Mouse (Mus musculus) lung, postnatal 0 days (tissue): ENCODE measurements around the gene Ddx41. TPM values are rescaled to one million over a fixed set of nuclear protein-coding genes. Genes with fewer than 3 reads are reported as not detected.
"Not testable (repeated sequence)": the region's sequence is repeated elsewhere in the genome, so short reads cannot be mapped to it uniquely, and the experiment has no call there.

Source experiments
- ATAC-seq: fragments of 200-750 bp; cut with Nextera tagmentation; 2 replicates; pipeline ENCODE4 v1.8.0; 2017; ENCODE audit warnings: moderate library complexity
- DNase-seq: peaks from one replicate; pipeline ENCODE4 v3.0.0-alpha.2; 2016; ENCODE audit warnings: low spot score
- H3K27ac ChIP-seq: fragments of 300-500 bp; sonication (generic); 2 replicates; pipeline ENCODE4 v1.5.1; 2014; ENCODE audit warnings: antibody characterized with exemption, mild to moderate bottlenecking, low read length, mixed read lengths
- H3K27me3 ChIP-seq: fragments of 300-500 bp; sonication (generic); replicated peaks from 2 replicates; pipeline ENCODE4 v1.6.1; 2014; ENCODE audit warnings: low read length, mixed read lengths; ENCODE audit not compliant: insufficient read depth
- H3K36me3 ChIP-seq: fragments of 300-500 bp; sonication (generic); 2 replicates; pipeline ENCODE4 v1.6.1; 2014; ENCODE audit warnings: low read length, mixed read lengths; ENCODE audit not compliant: insufficient read depth
- H3K4me1 ChIP-seq: fragments of 300-500 bp; sonication (generic); 2 replicates; pipeline ENCODE4 v1.6.1; 2014; ENCODE audit warnings: antibody characterized with exemption, low read depth, low read length, mixed read lengths; ENCODE audit not compliant: insufficient read depth
- H3K4me2 ChIP-seq: fragments of 300-500 bp; sonication (generic); replicated peaks from 2 replicates; pipeline ENCODE4 v1.6.1; 2014; ENCODE audit warnings: low read depth, mild to moderate bottlenecking, low read length, moderate library complexity, mixed read lengths
- H3K4me3 ChIP-seq: fragments of 300-500 bp; sonication (generic); 2 replicates; pipeline ENCODE4 v1.5.1; 2014; ENCODE audit warnings: low read depth, low read length
- H3K9ac ChIP-seq: fragments of 300-500 bp; sonication (generic); replicated peaks from 2 replicates; pipeline ENCODE4 v1.6.1; 2014; ENCODE audit warnings: low read depth, mild to moderate bottlenecking
- H3K9me3 ChIP-seq: fragments of 300-500 bp; sonication (generic); 2 replicates; pipeline ENCODE4 v1.6.1; 2016; ENCODE audit warnings: low read length, mixed read lengths
- CTCF ChIP-seq: IDR thresholded peaks from 2 replicates; pipeline ENCODE4 v1.5.1; 2016; ENCODE audit warnings: antibody characterized with exemption, mild to moderate bottlenecking
- EP300 ChIP-seq: IDR thresholded peaks from 2 replicates; pipeline ENCODE4 v1.6.1; 2016; ENCODE audit warnings: antibody characterized with exemption, mild to moderate bottlenecking, control low read depth
- WGBS: fragments of 180-500 bp; shearing (Covaris S2); extraction: QIAGEN DNeasy Blood & Tissue Kit; methylation state at CpG from one replicate; pipeline ENCODE4 v1.1.7; 2014; 5-methylcytosine and 5-hydroxymethylcytosine counted together
- polyA plus RNA-seq: library from polyadenylated mRNA; unstranded; fragments of >200 nt; fragmentation: Nextera tagmentation; extraction: Ambion mirVana; gene quantifications from 2 replicates; pipeline ENCODE4 v1.2.1, GENCODE M21; 2015

Gene Ddx41
- polyA plus RNA-seq: 35.3 and 36.8 TPM in 2 replicates

DNA sequence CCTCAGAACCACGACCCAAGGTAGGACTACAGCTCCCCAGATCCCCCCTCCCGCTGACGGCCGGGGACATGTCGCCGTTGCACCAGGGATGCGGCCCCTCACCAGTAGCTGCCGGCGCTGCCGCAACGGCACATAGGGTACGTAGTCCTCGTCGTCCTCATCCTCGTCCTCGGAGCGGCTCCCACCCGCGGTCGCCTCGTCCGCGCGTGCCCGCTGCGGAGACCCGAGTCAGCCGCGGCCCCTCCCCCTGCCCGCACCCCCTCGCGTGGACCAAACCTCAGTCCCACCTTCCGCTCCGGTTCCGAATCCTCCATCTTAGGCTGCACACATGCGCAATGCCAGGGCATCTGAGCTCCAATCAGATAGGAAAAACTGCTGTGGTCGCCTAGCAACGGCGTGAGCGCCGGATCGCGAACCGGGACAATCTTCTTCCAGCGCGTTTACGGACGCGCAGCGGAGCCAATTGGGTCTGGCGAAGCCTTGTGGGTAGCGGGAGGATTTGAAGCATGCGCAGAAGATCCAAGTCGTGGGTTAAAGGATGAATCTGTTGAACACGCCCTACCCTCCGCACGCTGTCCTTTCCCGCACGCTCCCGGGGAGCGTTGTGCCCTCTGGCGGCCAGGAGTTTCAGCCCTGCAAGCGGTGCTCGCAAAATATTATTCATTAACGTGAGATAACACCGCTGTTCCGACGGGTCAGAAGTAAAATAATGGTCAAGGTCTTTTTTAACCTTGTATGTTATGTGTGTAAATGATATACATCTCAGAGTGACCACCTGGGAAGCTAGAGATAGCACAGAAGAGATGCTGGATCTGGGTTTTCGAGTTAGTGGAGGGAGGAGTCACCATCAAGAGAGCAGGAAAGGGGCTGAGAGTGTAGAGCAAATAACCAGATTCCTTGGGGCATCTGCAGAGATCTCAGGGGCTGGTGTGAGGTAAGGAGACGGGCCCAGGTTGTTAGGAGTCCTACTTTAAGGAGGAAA, at the start of gene Ddx41:
Gene Ddx41 (minus strand): TSS at position 465 of the 982 bp plus-strand sequence.
- peak; percentile 99 for DNase-seq
- peak; percentile 94 for TF ChIP-seq CTCF
- TF ChIP-seq EP300: no peak
- 1% methylated on average over 69 of the region's 70 CpGs for WGBS
- Histone ChIP-seq H3K9me3 (no peaks in the 10 kb centered on the region), H3K36me3 (0 out of 2 replicates have a peak, but pooled peaks cover 22% of the 10 kb centered on the region), H3K4me1 (peaks cover 3% of the 10 kb centered on the region; the same call in 1 of the 2 replicates), H3K27me3 (no peaks in the 10 kb centered on the region), H3K9ac (peak within 1 kb of the TSS; percentile 68), H3K27ac (no peak within 1 kb of the TSS), H3K4me2 (peak within 1 kb of the TSS; percentile 85), H3K4me3 (peak within 1 kb of the TSS; percentile 83)
- ATAC-seq: peak; percentile 99

DNA sequence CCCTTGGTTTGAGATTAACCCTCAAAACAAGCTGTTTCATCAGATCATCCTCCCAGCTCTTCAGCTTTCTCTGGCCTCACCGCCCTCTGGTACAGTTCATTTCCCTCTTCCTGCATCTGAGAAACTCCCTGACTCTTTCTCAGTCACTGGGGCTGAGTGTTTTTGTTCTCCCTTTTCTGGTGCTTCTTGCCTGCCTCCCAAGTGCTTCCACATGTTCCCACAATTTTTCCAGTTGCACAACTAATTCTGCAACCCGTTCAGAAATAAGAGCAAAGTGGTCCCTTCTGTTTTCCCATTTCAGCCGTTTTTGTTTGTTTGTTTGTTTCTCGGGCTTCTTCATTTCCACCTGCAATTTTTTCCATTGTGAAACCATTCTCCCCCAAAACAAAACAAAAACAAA, 41.6 kb upstream of the Ddx41 start:
- DNase-seq (no peak), ATAC-seq (no peak)
- no peaks in the 10 kb centered on the region for H3K9me3 ChIP-seq
- H3K4me1 ChIP-seq: no peaks in the 10 kb centered on the region
- no peaks in the 10 kb centered on the region for H3K36me3 ChIP-seq
- H3K4me3 ChIP-seq: no peak overlapping the region
- no peak overlapping the region for H3K4me2 ChIP-seq
- no peak overlapping the region for H3K27ac ChIP-seq
- no peak overlapping the region for H3K9ac ChIP-seq
- 71% methylated on average over 4 of the region's 4 CpGs for WGBS
- TF ChIP-seq EP300 (no peak), CTCF (no peak)
- H3K27me3 ChIP-seq: no peaks in the 10 kb centered on the region

DNA sequence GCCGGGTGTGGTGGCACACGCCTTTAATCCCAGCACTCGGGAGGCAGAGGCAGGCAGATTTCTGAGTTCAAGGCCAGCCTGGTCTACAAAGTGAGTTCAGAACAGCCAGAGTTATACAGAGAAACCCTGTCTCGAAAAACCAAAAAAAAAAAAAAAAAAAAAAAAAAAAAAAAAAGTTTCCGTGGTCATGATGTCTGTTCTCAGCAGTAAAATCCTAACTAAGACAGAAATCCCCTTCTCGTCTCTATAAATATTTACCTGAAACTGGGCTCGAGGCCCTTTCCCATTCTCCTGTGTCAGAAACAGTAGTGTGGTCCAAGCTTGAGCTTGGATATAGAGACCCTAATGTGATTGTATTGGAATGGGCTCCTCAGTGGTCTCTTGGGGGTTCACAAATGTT, 40.4 kb upstream of the Ddx41 start:
- not testable (repeated sequence) for H3K9ac ChIP-seq, H3K9me3 ChIP-seq, H3K4me1 ChIP-seq, H3K27me3 ChIP-seq, DNase-seq, H3K4me3 ChIP-seq, H3K27ac ChIP-seq, H3K4me2 ChIP-seq, ATAC-seq, H3K36me3 ChIP-seq
- WGBS: 81% methylated on average over 7 of the region's 7 CpGs

DNA sequence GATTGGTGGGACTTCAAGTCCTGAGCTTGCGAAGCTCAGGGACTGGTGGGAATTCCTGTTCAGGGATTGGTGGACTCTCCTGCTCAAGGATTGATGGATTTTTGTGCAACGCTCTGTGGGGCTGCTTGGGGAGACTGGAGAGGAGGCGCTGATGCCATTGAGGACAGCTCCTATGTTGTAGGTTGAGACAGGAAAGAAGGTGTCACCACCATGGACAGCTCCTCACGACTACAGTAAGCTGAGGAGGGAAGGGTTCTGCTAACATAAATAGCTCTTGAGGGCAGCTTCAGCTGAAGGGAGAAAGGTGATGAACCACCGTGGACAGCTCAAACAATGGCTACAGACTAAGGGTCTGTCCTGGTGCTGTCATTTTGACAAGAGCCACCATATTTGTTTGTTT, 39.5 kb upstream of the Ddx41 start:
- Histone ChIP-seq H3K4me3 (no peak overlapping the region), H3K9me3 (no peaks in the 10 kb centered on the region), H3K4me2 (no peak overlapping the region), H3K36me3 (no peaks in the 10 kb centered on the region), H3K9ac (no peak overlapping the region), H3K27me3 (no peaks in the 10 kb centered on the region), H3K4me1 (no peaks in the 10 kb centered on the region), H3K27ac (no peak overlapping the region)
- no peak for DNase-seq
- ATAC-seq: no peak
- TF ChIP-seq EP300: no peak
- 56% methylated on average over 5 of the region's 5 CpGs for WGBS

DNA sequence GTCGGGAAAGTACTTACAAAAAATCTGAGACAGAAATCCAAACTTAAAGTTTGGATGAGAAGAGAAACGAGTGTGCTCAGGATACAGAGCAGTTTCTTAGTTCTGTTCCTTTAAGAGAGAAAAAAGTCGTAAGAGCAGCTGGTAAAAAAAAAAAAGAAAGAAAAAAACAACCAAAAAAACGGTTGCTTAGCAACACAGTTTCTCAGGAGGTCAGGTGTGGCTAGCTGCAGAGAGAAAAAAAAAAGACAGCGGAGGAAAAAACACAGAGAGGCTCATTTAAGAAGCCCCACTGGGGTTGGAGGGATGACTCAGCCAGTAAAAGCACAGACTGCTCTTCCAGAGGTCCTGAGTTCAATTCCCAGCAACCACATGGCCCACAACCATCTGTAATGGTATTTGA, 37.9 kb upstream of the Ddx41 start:
- Histone ChIP-seq H3K36me3 (no peaks in the 10 kb centered on the region), H3K4me3 (no peak overlapping the region), H3K4me1 (peaks cover 6% of the 10 kb centered on the region; the same call in 1 of the 2 replicates), H3K27me3 (no peaks in the 10 kb centered on the region), H3K4me2 (no peak overlapping the region), H3K9ac (no peak overlapping the region), H3K27ac (no peak overlapping the region), H3K9me3 (no peaks in the 10 kb centered on the region)
- TF ChIP-seq EP300: no peak
- no peak for TF ChIP-seq CTCF
- no peak for ATAC-seq
- 79% methylated on average over 5 of the region's 5 CpGs for WGBS
- DNase-seq: no peak

DNA sequence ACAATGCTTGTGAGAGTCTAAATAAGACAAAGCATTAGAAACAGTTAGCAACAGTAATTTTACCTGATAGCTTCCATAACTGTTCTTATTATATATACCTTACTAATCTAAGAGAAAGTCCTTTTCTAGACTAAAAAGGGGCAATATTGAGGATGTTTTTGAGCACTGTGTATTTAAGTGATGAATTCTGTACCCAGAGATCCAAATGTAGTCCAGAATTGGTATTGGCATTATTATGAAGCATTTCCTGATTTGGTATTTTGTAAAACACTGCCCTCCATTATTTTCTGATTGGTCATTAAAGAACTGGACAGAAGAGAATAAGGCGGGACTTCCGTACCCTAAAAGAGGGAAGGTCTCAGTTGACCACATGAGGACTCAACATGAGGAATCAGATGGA, 37.0 kb upstream of the Ddx41 start, which contains the start of gene Tmed9:
Gene Tmed9 (plus strand): TSS at position 301 of the 400 bp plus-strand sequence.
- no peak within 1 kb of the TSS for H3K27ac ChIP-seq
- H3K4me1 ChIP-seq: peaks cover 9% of the 10 kb centered on the region; the same call in 1 of the 2 replicates
- ATAC-seq (no peak), DNase-seq (no peak)
- no peak within 1 kb of the TSS for H3K4me2 ChIP-seq
- no peaks in the 10 kb centered on the region for H3K27me3 ChIP-seq
- H3K4me3 ChIP-seq: no peak within 1 kb of the TSS
- H3K36me3 ChIP-seq: no peaks in the 10 kb centered on the region
- H3K9ac ChIP-seq: no peak within 1 kb of the TSS
- WGBS: 100% methylated on average over 2 of the region's 2 CpGs
- H3K9me3 ChIP-seq: no peaks in the 10 kb centered on the region
- no peak for TF ChIP-seq CTCF
- TF ChIP-seq EP300: no peak
